Mouse (Mus musculus): ENCODE data around the gene Tbc1d25. TPM values are rescaled to one million over a fixed set of nuclear protein-coding genes. Genes with fewer than 3 reads are reported as not detected.

The Tbc1d25 gene
- total RNA-seq, 2 experiments from 2014 or later = 14.4 to 17.7 TPM

GRCm38 (mm10) chrX:8192640-8193418, 16.8 kb upstream of the Tbc1d25 start:
- DNase-seq (ENCODE audit: extremely low spot score in 1 of 2, low spot score in 2 of 2) = peak; percentile 74 to 82
- intact Hi-C loops (cut with DNase I) = no loop called here

GRCm38 (mm10) chrX:8192126-8192639, 16.2 kb upstream of the Tbc1d25 start:
- intact Hi-C loops (cut with DNase I) = no loop called here
- DNase-seq (ENCODE audit: extremely low spot score in 1 of 2, low spot score in 2 of 2) = no peak

GRCm38 (mm10) chrX:8182871-8183540, 7.0 kb upstream of the Tbc1d25 start:
- intact Hi-C loops (cut with DNase I) = no loop called here
- DNase-seq (ENCODE audit: extremely low spot score in 1 of 2, low spot score in 2 of 2) = no peak

GRCm38 (mm10) chrX:8179646-8180045, 3.7 kb upstream of the Tbc1d25 start:
- intact Hi-C loops (cut with DNase I) = no loop called here
- no peak for DNase-seq (ENCODE audit: extremely low spot score in 1 of 2, low spot score in 2 of 2)

GRCm38 (mm10) chrX:8178871-8179270, 2.9 kb upstream of the Tbc1d25 start:
- no peak for DNase-seq (ENCODE audit: extremely low spot score in 1 of 2, low spot score in 2 of 2)
- intact Hi-C loops (cut with DNase I) = no loop called here

GRCm38 (mm10) chrX:8175169-8175503, 845 bp downstream of the Tbc1d25 start:
- intact Hi-C loops (cut with DNase I) = no loop called here
- DNase-seq (ENCODE audit: extremely low spot score in 1 of 2, low spot score in 2 of 2) = no peak

- intact Hi-C loops (cut with DNase I) = loop anchor here (5.0 kb wide), 1 partner anchor 84 kb away; the partner anchor contains the start of gene Ftsj1
- DNase-seq (ENCODE audit: extremely low spot score in 1 of 2, low spot score in 2 of 2) = no peak
Measured at GRCm38 (mm10) chrX:8167716-8168647, 8.0 kb downstream of the Tbc1d25 start.

- intact Hi-C loops (cut with DNase I) = no loop called here
- no peak for DNase-seq (ENCODE audit: extremely low spot score in 1 of 2, low spot score in 2 of 2)
Measured at GRCm38 (mm10) chrX:8164471-8164870, 11.5 kb downstream of the Tbc1d25 start.

- no peak for DNase-seq (ENCODE audit: extremely low spot score in 1 of 2, low spot score in 2 of 2)
- intact Hi-C loops (cut with DNase I) = no loop called here
Measured at GRCm38 (mm10) chrX:8163076-8163475, 12.9 kb downstream of the Tbc1d25 start.

GRCm38 (mm10) chrX:8145153-8145991, 30.6 kb downstream of the Tbc1d25 start, which contains the start of gene Rbm3:
TSS of gene Rbm3 (minus strand) at chrX:8145880.
- peak; percentile 85 to 92 for DNase-seq (ENCODE audit: extremely low spot score in 1 of 2, low spot score in 2 of 2)
- intact Hi-C loops (cut with DNase I) = no loop called here

GRCm38 (mm10) chrX:8143750-8144149, 32.2 kb downstream of the Tbc1d25 start:
- DNase-seq (ENCODE audit: extremely low spot score in 1 of 2, low spot score in 2 of 2) = peak in 1 of 2 experiments; percentile 45
- intact Hi-C loops (cut with DNase I) = no loop called here

- DNase-seq (ENCODE audit: extremely low spot score in 1 of 2, low spot score in 2 of 2) = no peak
- intact Hi-C loops (cut with DNase I) = no loop called here
Measured at GRCm38 (mm10) chrX:8142948-8143347, 33.0 kb downstream of the Tbc1d25 start.

- intact Hi-C loops (cut with DNase I) = no loop called here
Measured at GRCm38 (mm10) chrX:8141058-8141457, 34.9 kb downstream of the Tbc1d25 start.

GRCm38 (mm10) chrX:8140446-8140845, 35.5 kb downstream of the Tbc1d25 start:
- intact Hi-C loops (cut with DNase I) = no loop called here
- DNase-seq (ENCODE audit: extremely low spot score in 1 of 2, low spot score in 2 of 2) = no peak

More at GRCm38 (mm10) chrX:8141058-8141457, 34.9 kb downstream of the Tbc1d25 start:
- no peak for DNase-seq (ENCODE audit: extremely low spot score in 1 of 2, low spot score in 2 of 2)

GRCm38 (mm10) chrX:8139480-8139879, 36.5 kb downstream of the Tbc1d25 start:
- no peak for DNase-seq (ENCODE audit: extremely low spot score in 1 of 2, low spot score in 2 of 2)
- intact Hi-C loops (cut with DNase I) = no loop called here

GRCm38 (mm10) chrX:8135886-8136285, 40.1 kb downstream of the Tbc1d25 start:
- intact Hi-C loops (cut with DNase I) = no loop called here
- no peak for DNase-seq (ENCODE audit: extremely low spot score in 1 of 2, low spot score in 2 of 2)

GRCm38 (mm10) chrX:8132017-8132976, 43.7 kb downstream of the Tbc1d25 start, which contains the start of gene Wdr13:
TSS of gene Wdr13 (minus strand) at chrX:8132892.
- intact Hi-C loops (cut with DNase I) = no loop called here
- DNase-seq (ENCODE audit: extremely low spot score in 1 of 2, low spot score in 2 of 2) = peak; percentile 84 to 93
